Mouse (Mus musculus) bone marrow macrophage, adult 2 months (primary cell): ENCODE measurements around the gene Cask. TPM values are rescaled to one million over a fixed set of nuclear protein-coding genes. Genes with fewer than 3 reads are reported as not detected.
A peak's percentile ranks its signal among the peaks of the same experiment; 100 is the strongest.

Experiments used
- H3K27ac ChIP-seq: 2 replicates; pipeline ENCODE4 v1.5.1; 2012; ENCODE audit warnings: low read depth, low read length; ENCODE audit not compliant: insufficient read depth
- H3K4me1 ChIP-seq: 2 replicates; pipeline ENCODE4 v1.6.1; 2012; ENCODE audit warnings: low read length; ENCODE audit not compliant: control insufficient read depth, insufficient read depth
- H3K4me3 ChIP-seq: 2 replicates; pipeline ENCODE4 v1.5.1; 2012; ENCODE audit warnings: mild to moderate bottlenecking, low read length, moderate library complexity; ENCODE audit not compliant: insufficient read depth
- CTCF ChIP-seq: IDR thresholded peaks from 2 replicates; pipeline ENCODE4 v1.5.1; 2012; ENCODE audit warnings: low read depth, mild to moderate bottlenecking, low read length, moderate library complexity
- POLR2A ChIP-seq: IDR thresholded peaks from 2 replicates; pipeline ENCODE4 v1.6.1; 2012; ENCODE audit warnings: mild to moderate bottlenecking, low read depth, low read length, borderline replicate concordance
- polyA plus RNA-seq: library from polyadenylated mRNA; stranded (reverse); fragments of >200 nt; gene quantifications from 2 replicates; pipeline ENCODE4 v1.2.4, GENCODE M21; 2012; ENCODE audit not compliant: missing spikeins, insufficient read depth, insufficient read length

Gene Cask
- polyA plus RNA-seq, 1 experiment = 24.9 TPM

- H3K4me3 ChIP-seq = no peak overlapping the region
- no peak for TF ChIP-seq POLR2A
- no peak for TF ChIP-seq CTCF
- H3K27ac ChIP-seq = no peak overlapping the region
- H3K4me1 ChIP-seq = peaks cover 24% of the 10 kb centered on the region
These were observed 329.9 kb downstream of the Cask start for GRCm38 (mm10) chrX:13521288-13521687.

- TF ChIP-seq CTCF (no peak), POLR2A (no peak)
- Histone ChIP-seq H3K4me3 (no peak overlapping the region), H3K4me1 (peaks cover 24% of the 10 kb centered on the region), H3K27ac (no peak overlapping the region)
These were observed 330.6 kb downstream of the Cask start for GRCm38 (mm10) chrX:13520566-13520965.

- peak overlapping the region; percentile 8; the same call in 1 of the 2 replicates for H3K27ac ChIP-seq
- H3K4me3 ChIP-seq = no peak overlapping the region
- peaks cover 24% of the 10 kb centered on the region for H3K4me1 ChIP-seq
- TF ChIP-seq CTCF (no peak), POLR2A (no peak)
These were observed 331.8 kb downstream of the Cask start for GRCm38 (mm10) chrX:13519408-13519783.

- H3K27ac ChIP-seq = peak overlapping the region; percentile 66
- H3K4me1 ChIP-seq = peaks cover 24% of the 10 kb centered on the region
- TF ChIP-seq POLR2A (no peak), CTCF (no peak)
These were observed 332.3 kb downstream of the Cask start for GRCm38 (mm10) chrX:13518781-13519407.

DNA sequence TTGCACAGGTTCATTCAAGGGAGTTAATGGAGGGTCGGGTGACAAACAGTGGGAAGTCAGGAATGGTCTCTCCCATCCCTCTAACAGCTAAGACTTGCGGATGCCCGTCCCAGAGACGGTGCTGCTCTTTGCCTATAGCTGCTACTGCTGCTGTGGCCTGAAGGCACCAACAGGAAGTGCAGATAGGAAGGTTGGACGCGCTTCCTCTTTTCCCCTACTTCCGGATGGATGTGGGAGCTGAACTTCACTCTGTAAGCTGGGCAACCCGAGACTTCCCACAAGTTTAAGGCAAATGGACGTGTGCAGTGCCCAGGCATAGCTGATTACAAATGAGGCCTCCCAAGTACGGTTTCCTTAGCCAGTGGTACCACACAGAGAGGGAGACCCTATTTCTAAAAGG is 333.1 kb downstream of the Cask start:
- TF ChIP-seq CTCF (no peak), POLR2A (no peak)
- peak overlapping the region; percentile 69 for H3K27ac ChIP-seq
- no peak overlapping the region for H3K4me3 ChIP-seq
- H3K4me1 ChIP-seq = peaks cover 24% of the 10 kb centered on the region

More at GRCm38 (mm10) chrX:13518781-13519407, 332.3 kb downstream of the Cask start:
- no peak overlapping the region for H3K4me3 ChIP-seq

DNA sequence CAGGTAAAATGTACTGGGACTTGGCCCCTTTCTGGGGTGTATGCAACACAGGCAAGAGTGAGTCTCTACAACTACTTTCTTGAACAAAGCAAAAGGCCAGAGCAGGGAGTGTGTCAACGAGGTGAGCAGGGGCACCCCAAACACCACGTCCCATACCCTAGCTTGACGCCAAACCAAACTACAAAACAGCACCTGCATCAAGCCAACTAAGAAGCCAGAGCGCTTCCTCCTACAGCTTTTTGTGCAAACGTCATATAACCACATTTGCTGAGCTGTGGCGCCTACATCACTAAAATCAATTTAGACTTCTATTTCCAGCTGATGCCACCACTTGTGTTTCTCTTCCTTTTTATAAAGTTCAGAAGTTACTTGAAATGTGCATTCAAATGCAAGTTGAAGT is 334.7 kb downstream of the Cask start:
- TF ChIP-seq CTCF (no peak), POLR2A (no peak)
- peaks cover 24% of the 10 kb centered on the region for H3K4me1 ChIP-seq
- no peak overlapping the region for H3K4me3 ChIP-seq
- H3K27ac ChIP-seq = no peak overlapping the region

- Histone ChIP-seq H3K4me3 (no peak overlapping the region), H3K27ac (no peak overlapping the region), H3K4me1 (peaks cover 14% of the 10 kb centered on the region)
- TF ChIP-seq POLR2A = no peak
- TF ChIP-seq CTCF = no peak
These were observed 337.3 kb downstream of the Cask start for GRCm38 (mm10) chrX:13513864-13514263.

GRCm38 (mm10) chrX:13513127-13513526 is 338.0 kb downstream of the Cask start:
- H3K27ac ChIP-seq = no peak overlapping the region
- TF ChIP-seq POLR2A (no peak), CTCF (no peak)
- peaks cover 8% of the 10 kb centered on the region for H3K4me1 ChIP-seq
- H3K4me3 ChIP-seq = no peak overlapping the region

- Histone ChIP-seq H3K4me3 (no peak overlapping the region), H3K4me1 (peaks cover 34% of the 10 kb centered on the region), H3K27ac (peak overlapping the region; percentile 76)
- TF ChIP-seq POLR2A (no peak), CTCF (no peak)
These were observed 344.8 kb downstream of the Cask start for GRCm38 (mm10) chrX:13506376-13506775.

DNA sequence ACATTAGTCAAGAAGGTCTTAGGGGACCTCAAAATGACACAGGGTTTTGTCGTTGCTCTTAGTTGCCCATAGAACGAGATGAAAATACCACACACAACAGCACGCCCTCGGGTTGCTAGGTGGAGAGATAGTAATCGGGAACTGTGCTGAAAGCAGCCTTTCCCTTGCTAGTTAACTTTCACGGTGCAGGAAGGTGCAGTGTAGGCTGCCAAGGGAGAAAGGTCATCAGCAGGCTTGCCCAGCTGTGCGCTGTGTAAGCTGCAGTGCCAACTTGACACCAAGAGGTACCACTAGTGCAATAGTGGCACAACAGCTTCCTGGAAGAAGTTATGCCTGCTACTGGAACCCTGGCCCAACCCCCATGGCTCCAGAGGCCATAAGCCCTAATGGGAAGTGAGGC is 346.8 kb downstream of the Cask start:
- no peak for TF ChIP-seq CTCF
- no peak for TF ChIP-seq POLR2A
- H3K4me3 ChIP-seq = no peak overlapping the region
- H3K4me1 ChIP-seq = peaks cover 34% of the 10 kb centered on the region
- no peak overlapping the region for H3K27ac ChIP-seq
